Mouse (Mus musculus) ovary, postnatal 10 days (tissue): Measurements from ENCODE around the gene Crybg1.

ENCODE experiments used
- DNase-seq: peaks from one replicate; pipeline ENCODE4 v3.0.0; 2022; ENCODE audit warnings: low spot score

The Crybg1 gene

GRCm38 (mm10) chr10:44091757-44092156 lies 56.9 kb downstream of the Crybg1 start:
- no peak for DNase-seq

GRCm38 (mm10) chr10:44080351-44080750 lies 68.3 kb downstream of the Crybg1 start:
- DNase-seq: no peak

- no peak for DNase-seq
These were observed 69.7 kb downstream of the Crybg1 start for GRCm38 (mm10) chr10:44078799-44079521.

- peak; percentile 9 for DNase-seq
These were observed 77.6 kb downstream of the Crybg1 start for GRCm38 (mm10) chr10:44071095-44071494.

- no peak for DNase-seq
These were observed 79.5 kb downstream of the Crybg1 start for GRCm38 (mm10) chr10:44069131-44069530.

GRCm38 (mm10) chr10:44065848-44066360 lies 82.7 kb downstream of the Crybg1 start:
- DNase-seq: no peak

- DNase-seq: no peak
These were observed 85.7 kb downstream of the Crybg1 start for GRCm38 (mm10) chr10:44062981-44063380.

GRCm38 (mm10) chr10:44050913-44051312 lies 97.7 kb downstream of the Crybg1 start:
- DNase-seq: no peak

GRCm38 (mm10) chr10:44044727-44045126 lies 103.9 kb downstream of the Crybg1 start:
- no peak for DNase-seq

- no peak for DNase-seq
These were observed 105.0 kb downstream of the Crybg1 start for GRCm38 (mm10) chr10:44043630-44044029.

- no peak for DNase-seq
These were observed 109.5 kb downstream of the Crybg1 start for GRCm38 (mm10) chr10:44039185-44039584.

- DNase-seq: no peak
These were observed 110.6 kb downstream of the Crybg1 start for GRCm38 (mm10) chr10:44037918-44038544.

- DNase-seq: no peak
These were observed 119.1 kb downstream of the Crybg1 start for GRCm38 (mm10) chr10:44029566-44029965.

- DNase-seq: no peak
These were observed 121.4 kb downstream of the Crybg1 start for GRCm38 (mm10) chr10:44027226-44027625.

- no peak for DNase-seq
These were observed 122.5 kb downstream of the Crybg1 start for GRCm38 (mm10) chr10:44026105-44026504.

GRCm38 (mm10) chr10:44024705-44025104 lies 123.9 kb downstream of the Crybg1 start:
- DNase-seq: no peak

- DNase-seq: no peak
These were observed 128.5 kb downstream of the Crybg1 start for GRCm38 (mm10) chr10:44020141-44020540.

- DNase-seq: no peak
These were observed 130.1 kb downstream of the Crybg1 start for GRCm38 (mm10) chr10:44018562-44018961.

GRCm38 (mm10) chr10:44015631-44016030 lies 133.0 kb downstream of the Crybg1 start:
- no peak for DNase-seq

- no peak for DNase-seq
These were observed 134.8 kb downstream of the Crybg1 start for GRCm38 (mm10) chr10:44013885-44014284.

- no peak for DNase-seq
These were observed 137.2 kb downstream of the Crybg1 start for GRCm38 (mm10) chr10:44011408-44011807.

GRCm38 (mm10) chr10:44008808-44009207 lies 139.8 kb downstream of the Crybg1 start:
- no peak for DNase-seq

GRCm38 (mm10) chr10:44006815-44007214 lies 141.8 kb downstream of the Crybg1 start:
- DNase-seq: no peak
